Mouse (Mus musculus): ENCODE measurements around the gene Agps. TPM values are rescaled to one million over a fixed set of nuclear protein-coding genes. Genes with fewer than 3 reads are reported as not detected.

Gene Agps
- polyA plus RNA-seq, 1 experiment from 2014 or later = 41.5 TPM

DNA sequence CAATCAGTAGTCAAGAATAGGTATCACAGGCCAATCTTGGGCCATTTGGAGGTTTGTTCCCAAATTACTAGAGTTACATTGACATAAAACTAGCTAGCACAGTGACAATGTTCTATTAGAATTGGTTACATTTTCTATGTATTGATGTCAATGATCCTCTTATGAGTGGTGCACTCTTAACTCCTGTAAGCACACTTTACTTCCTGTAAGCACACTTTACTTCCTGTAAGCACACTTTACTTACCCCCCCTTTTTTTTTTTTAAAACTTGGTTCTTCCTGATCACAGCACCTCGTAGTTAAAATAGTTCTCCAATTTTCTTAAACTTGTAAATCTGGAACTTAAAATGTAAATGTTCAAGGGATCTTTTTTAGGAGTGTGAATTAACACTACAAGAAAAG is 75.2 kb downstream of the Agps start:
- Histone ChIP-seq H3K36me3 (replicated peaks; ENCODE audit: control insufficient read depth, insufficient read depth) (peaks cover 23% of the 10 kb centered on the region), H3K4me1 (replicated peaks; ENCODE audit: control insufficient read depth, insufficient read depth, low read length) (no peaks in the 10 kb centered on the region), H3K9ac (no peak overlapping the region), H3K9me3 (ENCODE audit: control insufficient read depth, low read length) (no peaks in the 10 kb centered on the region), H3K27ac (no peak overlapping the region), H3K4me3 (replicated peaks; ENCODE audit: low read length) (no peak overlapping the region), H3K4me2 (replicated peaks) (no peak overlapping the region), H3K27me3 (ENCODE audit: control insufficient read depth, insufficient read depth, low read length) (no peaks in the 10 kb centered on the region)
- no peak for DNase-seq (ENCODE audit: low spot score)
- 98% methylated on average over 1 of the region's 1 CpGs for WGBS
- no peak for ATAC-seq (ENCODE audit: low FRiP score)

DNA sequence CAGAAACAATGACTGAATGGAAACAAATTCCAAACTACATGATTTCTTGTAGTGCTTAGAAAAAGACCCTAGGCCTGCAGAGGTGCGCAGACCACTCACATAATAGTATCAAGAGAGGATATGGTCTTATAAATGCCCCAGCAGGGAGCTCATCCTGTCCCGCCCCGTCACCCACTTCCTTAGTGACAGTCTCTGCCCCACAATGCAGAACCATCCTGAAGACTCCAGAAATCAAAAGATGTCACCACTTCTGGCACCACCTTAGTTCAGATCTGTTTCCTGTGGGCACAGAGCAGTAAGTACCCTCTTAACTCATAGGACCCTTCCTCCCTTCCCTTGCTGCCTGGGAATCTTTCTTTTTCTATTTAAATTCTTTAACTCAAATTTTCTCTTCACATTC is 83.1 kb downstream of the Agps start:
- H3K27me3 ChIP-seq (ENCODE audit: control insufficient read depth, insufficient read depth, low read length) = no peaks in the 10 kb centered on the region
- 89% methylated on average over 3 of the region's 3 CpGs for WGBS
- ATAC-seq (ENCODE audit: low FRiP score) = no peak

DNA sequence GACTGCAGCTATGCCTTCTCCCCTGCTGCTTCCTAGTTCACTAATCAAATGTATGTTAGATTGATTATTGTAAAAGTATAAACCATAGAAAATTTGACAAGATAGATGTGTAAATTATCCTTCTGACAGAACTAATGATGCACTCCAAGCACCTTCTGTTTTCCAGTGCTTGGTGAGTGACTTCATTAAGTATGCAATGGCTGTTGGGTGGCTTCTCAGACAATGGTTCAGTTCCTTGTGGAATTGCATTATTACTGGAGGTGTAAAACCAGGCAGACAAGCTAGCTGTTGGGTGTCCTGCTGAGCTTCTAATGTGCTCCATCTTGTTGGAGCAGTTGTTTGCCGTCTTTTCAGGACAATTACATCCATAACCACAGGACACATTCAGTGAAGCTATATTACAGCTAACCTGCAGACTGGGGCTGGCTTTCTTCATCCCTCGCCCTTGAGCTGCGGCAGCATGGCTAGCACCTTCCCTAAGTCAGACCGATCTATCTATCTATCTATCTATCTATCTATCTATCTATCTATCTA is 91.9 kb downstream of the Agps start:
- Histone ChIP-seq H3K4me1 (replicated peaks; ENCODE audit: control insufficient read depth, insufficient read depth, low read length) (peaks cover 10% of the 10 kb centered on the region), H3K36me3 (replicated peaks; ENCODE audit: control insufficient read depth, insufficient read depth) (peaks cover 13% of the 10 kb centered on the region), H3K27me3 (ENCODE audit: control insufficient read depth, insufficient read depth, low read length) (no peaks in the 10 kb centered on the region), H3K9me3 (ENCODE audit: control insufficient read depth, low read length) (no peaks in the 10 kb centered on the region), H3K27ac (peak overlapping the region; percentile 11), H3K4me3 (replicated peaks; ENCODE audit: low read length) (no peak overlapping the region), H3K9ac (no peak overlapping the region), H3K4me2 (replicated peaks) (no peak overlapping the region)
- WGBS = 74% methylated on average over 4 of the region's 4 CpGs
- ATAC-seq (ENCODE audit: low FRiP score) (no peak; the same call in 1 of the 2 replicates), DNase-seq (ENCODE audit: low spot score) (peak; percentile 32)

More for the DNA sequence above, 83.1 kb downstream of the Agps start:
- no peak overlapping the region for H3K4me3 ChIP-seq (replicated peaks; ENCODE audit: low read length)
- H3K27ac ChIP-seq = no peak overlapping the region
- H3K4me1 ChIP-seq (replicated peaks; ENCODE audit: control insufficient read depth, insufficient read depth, low read length) = no peaks in the 10 kb centered on the region
- no peak overlapping the region for H3K9ac ChIP-seq
- H3K36me3 ChIP-seq (replicated peaks; ENCODE audit: control insufficient read depth, insufficient read depth) = peaks cover 30% of the 10 kb centered on the region
- no peaks in the 10 kb centered on the region for H3K9me3 ChIP-seq (ENCODE audit: control insufficient read depth, low read length)
- no peak overlapping the region for H3K4me2 ChIP-seq (replicated peaks)
- no peak for DNase-seq (ENCODE audit: low spot score)

DNA sequence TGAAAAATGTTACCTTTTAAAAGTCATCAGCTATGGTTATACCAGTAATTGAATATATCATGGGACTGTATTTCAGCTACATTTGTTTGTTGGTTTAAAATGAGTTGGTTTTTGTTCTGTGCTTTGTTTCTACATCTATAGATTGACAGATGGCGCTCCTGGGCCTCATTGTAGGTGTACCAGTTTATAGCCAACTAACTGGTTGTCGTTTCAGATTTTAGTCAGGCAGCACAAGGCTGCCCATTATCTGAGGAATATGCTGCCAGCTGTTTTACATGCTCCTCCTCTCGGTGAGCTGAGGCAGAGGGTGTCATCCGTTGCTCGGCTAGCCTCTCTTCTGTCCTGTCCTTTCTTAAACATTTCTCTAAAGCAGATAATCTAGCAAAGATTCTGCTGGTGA is 94.1 kb downstream of the Agps start:
- H3K9me3 ChIP-seq (ENCODE audit: control insufficient read depth, low read length) = no peaks in the 10 kb centered on the region
- H3K9ac ChIP-seq = no peak overlapping the region
- peaks cover 26% of the 10 kb centered on the region for H3K36me3 ChIP-seq (replicated peaks; ENCODE audit: control insufficient read depth, insufficient read depth)
- no peak overlapping the region for H3K4me3 ChIP-seq (replicated peaks; ENCODE audit: low read length)
- H3K4me2 ChIP-seq (replicated peaks) = no peak overlapping the region
- WGBS = 57% methylated on average over 5 of the region's 5 CpGs
- DNase-seq (ENCODE audit: low spot score) = no peak
- peaks cover 10% of the 10 kb centered on the region for H3K4me1 ChIP-seq (replicated peaks; ENCODE audit: control insufficient read depth, insufficient read depth, low read length)
- ATAC-seq (ENCODE audit: low FRiP score) = no peak
- no peaks in the 10 kb centered on the region for H3K27me3 ChIP-seq (ENCODE audit: control insufficient read depth, insufficient read depth, low read length)
- peak overlapping the region; percentile 47; the same call in 1 of the 2 replicates for H3K27ac ChIP-seq

DNA sequence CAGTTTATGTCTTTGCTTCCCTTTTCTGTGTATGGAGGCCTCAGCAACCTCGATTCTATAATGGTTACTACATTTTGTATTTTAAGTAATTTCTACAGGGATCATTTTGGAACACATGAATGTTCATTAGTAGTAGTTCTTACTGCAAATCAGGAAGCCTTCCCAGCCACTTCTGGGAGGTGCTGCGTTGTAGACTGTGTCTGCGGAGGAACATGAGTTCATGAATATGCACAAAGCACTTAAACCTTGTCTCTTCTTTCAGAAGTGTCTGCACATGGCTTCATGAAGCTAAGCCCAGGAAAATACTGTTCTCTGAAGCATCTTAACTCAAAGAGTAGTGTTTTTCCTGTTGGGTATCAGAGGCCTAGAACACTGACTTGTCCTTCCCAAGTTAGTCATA is 96.0 kb downstream of the Agps start:
- 89% methylated on average over 3 of the region's 3 CpGs for WGBS
- H3K27me3 ChIP-seq (ENCODE audit: control insufficient read depth, insufficient read depth, low read length) = no peaks in the 10 kb centered on the region
- no peak overlapping the region for H3K4me3 ChIP-seq (replicated peaks; ENCODE audit: low read length)
- H3K4me1 ChIP-seq (replicated peaks; ENCODE audit: control insufficient read depth, insufficient read depth, low read length) = peaks cover 8% of the 10 kb centered on the region
- H3K27ac ChIP-seq = no peak overlapping the region
- ATAC-seq (ENCODE audit: low FRiP score) (no peak), DNase-seq (ENCODE audit: low spot score) (no peak)
- H3K4me2 ChIP-seq (replicated peaks) = no peak overlapping the region
- no peaks in the 10 kb centered on the region for H3K9me3 ChIP-seq (ENCODE audit: control insufficient read depth, low read length)
- no peak overlapping the region for H3K9ac ChIP-seq
- H3K36me3 ChIP-seq (replicated peaks; ENCODE audit: control insufficient read depth, insufficient read depth) = peaks cover 32% of the 10 kb centered on the region

DNA sequence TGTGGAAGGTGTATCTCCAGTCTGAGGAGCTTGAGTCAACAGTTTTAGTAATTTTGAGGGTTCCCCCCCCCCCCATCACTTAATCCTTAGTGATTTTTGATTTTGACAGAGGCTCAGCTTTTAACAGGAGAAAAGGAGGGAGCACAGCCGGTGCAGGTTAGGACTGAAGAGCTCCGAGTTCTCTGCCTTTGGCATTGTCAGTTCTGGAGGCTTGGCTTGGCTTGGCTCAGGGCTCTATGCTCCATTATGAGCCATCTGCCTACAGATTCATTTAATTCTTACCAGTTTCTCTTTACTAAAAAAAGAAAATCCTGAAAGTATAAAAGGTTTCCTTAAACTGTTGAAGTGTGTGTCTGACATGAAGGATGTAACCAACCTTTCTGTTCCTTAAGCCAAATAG is 97.2 kb downstream of the Agps start:
- peaks cover 4% of the 10 kb centered on the region for H3K4me1 ChIP-seq (replicated peaks; ENCODE audit: control insufficient read depth, insufficient read depth, low read length)
- peaks cover 32% of the 10 kb centered on the region for H3K36me3 ChIP-seq (replicated peaks; ENCODE audit: control insufficient read depth, insufficient read depth)
- H3K9ac ChIP-seq = no peak overlapping the region
- H3K9me3 ChIP-seq (ENCODE audit: control insufficient read depth, low read length) = no peaks in the 10 kb centered on the region
- H3K4me3 ChIP-seq (replicated peaks; ENCODE audit: low read length) = no peak overlapping the region
- no peaks in the 10 kb centered on the region for H3K27me3 ChIP-seq (ENCODE audit: control insufficient read depth, insufficient read depth, low read length)
- H3K27ac ChIP-seq = no peak overlapping the region
- ATAC-seq (ENCODE audit: low FRiP score) (no peak), DNase-seq (ENCODE audit: low spot score) (no peak)
- no peak overlapping the region for H3K4me2 ChIP-seq (replicated peaks)
- WGBS = 74% methylated on average over 2 of the region's 2 CpGs

DNA sequence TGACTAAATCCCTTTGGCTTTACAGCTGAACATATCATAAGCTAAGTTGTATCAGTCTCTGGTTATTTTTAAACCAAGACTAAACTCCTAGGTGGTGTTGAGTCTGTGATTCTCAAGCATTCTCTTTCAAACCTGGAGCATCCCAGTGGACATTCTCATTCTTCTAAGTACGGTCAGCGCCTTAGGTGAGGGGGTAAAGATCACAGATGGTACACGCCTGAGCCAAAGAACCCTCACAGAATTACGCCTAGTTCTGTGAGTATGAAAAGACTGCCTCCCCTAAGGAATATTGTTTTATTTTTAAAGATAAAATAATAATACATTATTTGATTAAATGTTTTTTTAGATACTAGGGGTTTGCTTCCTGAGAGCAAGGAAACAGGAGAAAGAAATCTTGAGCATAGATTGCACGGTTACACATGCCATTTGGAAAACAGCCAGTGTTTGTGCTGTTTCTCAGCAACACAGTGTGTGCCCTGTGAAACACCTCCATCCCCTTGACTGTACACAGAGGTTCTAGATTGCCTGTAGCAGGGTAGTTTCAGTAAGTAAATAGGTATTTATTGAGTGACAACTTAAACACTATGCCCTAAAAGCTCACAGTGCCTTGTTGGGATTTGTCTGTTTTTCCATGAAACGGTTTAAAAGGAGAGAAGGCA is 97.9 kb downstream of the Agps start:
- no peak for DNase-seq (ENCODE audit: low spot score)
- peaks cover 4% of the 10 kb centered on the region; the same call in 1 of the 2 replicates for H3K4me1 ChIP-seq (replicated peaks; ENCODE audit: control insufficient read depth, insufficient read depth, low read length)
- no peaks in the 10 kb centered on the region for H3K27me3 ChIP-seq (ENCODE audit: control insufficient read depth, insufficient read depth, low read length)
- H3K4me2 ChIP-seq (replicated peaks) = no peak overlapping the region
- no peak overlapping the region for H3K9ac ChIP-seq
- H3K9me3 ChIP-seq (ENCODE audit: control insufficient read depth, low read length) = no peaks in the 10 kb centered on the region
- no peak overlapping the region for H3K4me3 ChIP-seq (replicated peaks; ENCODE audit: low read length)
- ATAC-seq (ENCODE audit: low FRiP score) = no peak
- peaks cover 32% of the 10 kb centered on the region for H3K36me3 ChIP-seq (replicated peaks; ENCODE audit: control insufficient read depth, insufficient read depth)
- no peak overlapping the region for H3K27ac ChIP-seq
- WGBS = 89% methylated on average over 6 of the region's 6 CpGs

DNA sequence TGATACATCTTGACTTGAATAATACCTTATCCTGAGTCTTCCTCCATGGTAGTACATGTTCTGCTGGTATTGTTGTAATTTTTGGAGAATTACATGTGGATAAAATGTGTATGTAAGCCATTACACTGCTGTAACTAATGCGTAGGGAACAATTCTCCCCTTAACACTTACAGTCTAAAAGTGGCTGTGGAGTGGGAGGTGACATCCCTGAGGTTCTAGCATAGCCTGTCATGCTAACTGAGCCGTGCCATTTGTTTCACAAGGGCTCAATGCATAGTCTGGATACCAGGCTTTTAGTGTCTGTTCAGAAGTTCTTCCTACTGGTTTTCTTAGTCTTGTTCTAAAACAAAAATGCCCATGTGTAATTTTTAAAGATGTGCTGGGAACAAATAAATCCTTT is 99.0 kb downstream of the Agps start:
- H3K9me3 ChIP-seq (ENCODE audit: control insufficient read depth, low read length) = no peaks in the 10 kb centered on the region
- H3K4me1 ChIP-seq (replicated peaks; ENCODE audit: control insufficient read depth, insufficient read depth, low read length) = no peaks in the 10 kb centered on the region
- no peaks in the 10 kb centered on the region for H3K27me3 ChIP-seq (ENCODE audit: control insufficient read depth, insufficient read depth, low read length)
- H3K4me3 ChIP-seq (replicated peaks; ENCODE audit: low read length) = no peak overlapping the region
- no peak overlapping the region for H3K9ac ChIP-seq
- no peak overlapping the region for H3K27ac ChIP-seq
- H3K4me2 ChIP-seq (replicated peaks) = no peak overlapping the region
- H3K36me3 ChIP-seq (replicated peaks; ENCODE audit: control insufficient read depth, insufficient read depth) = peaks cover 32% of the 10 kb centered on the region
- WGBS = 94% methylated on average over 2 of the region's 2 CpGs
- DNase-seq (ENCODE audit: low spot score) = no peak
- no peak for ATAC-seq (ENCODE audit: low FRiP score)

DNA sequence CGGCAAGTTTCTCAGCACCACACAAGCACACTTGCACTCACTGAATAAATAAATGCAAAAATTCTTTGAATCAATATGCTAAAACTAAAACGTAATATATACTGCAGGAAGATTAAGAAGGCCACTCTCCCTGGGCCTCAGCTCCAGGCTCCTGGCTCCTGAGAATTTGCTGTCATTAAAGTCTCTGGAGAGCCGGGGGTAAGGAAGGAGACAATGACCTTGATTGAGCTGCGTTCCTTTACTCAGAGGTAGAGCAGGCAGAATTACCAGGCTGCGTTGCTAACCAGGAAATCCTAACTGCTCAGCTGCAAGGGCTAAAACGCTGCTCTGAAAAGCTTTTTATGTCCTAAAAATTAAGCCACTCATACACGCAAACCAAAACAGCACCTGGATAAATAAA is 101.6 kb downstream of the Agps start:
- DNase-seq (ENCODE audit: low spot score) = no peak
- H3K27ac ChIP-seq = peak overlapping the region; percentile 22; the same call in 1 of the 2 replicates

More for the DNA sequence above, 101.6 kb downstream of the Agps start:
- Histone ChIP-seq H3K27me3 (ENCODE audit: control insufficient read depth, insufficient read depth, low read length) (no peaks in the 10 kb centered on the region), H3K36me3 (replicated peaks; ENCODE audit: control insufficient read depth, insufficient read depth) (peaks cover 20% of the 10 kb centered on the region; the same call in 1 of the 2 replicates), H3K9me3 (ENCODE audit: control insufficient read depth, low read length) (no peaks in the 10 kb centered on the region), H3K4me1 (replicated peaks; ENCODE audit: control insufficient read depth, insufficient read depth, low read length) (no peaks in the 10 kb centered on the region; the same call in 1 of the 2 replicates), H3K4me2 (replicated peaks) (no peak overlapping the region), H3K4me3 (replicated peaks; ENCODE audit: low read length) (no peak overlapping the region), H3K9ac (no peak overlapping the region)
- 46% methylated on average over 7 of the region's 7 CpGs for WGBS
- ATAC-seq (ENCODE audit: low FRiP score) = no peak

Measured in hindbrain, embryonic 14.5 days (tissue).